Mouse (Mus musculus): Measurements from ENCODE around the gene Csf3. TPM values are rescaled to one million over a fixed set of nuclear protein-coding genes. Genes with fewer than 3 reads are reported as not detected.

Gene Csf3
- polyA plus RNA-seq, 1 experiment from 2014 or later: not detected

DNA sequence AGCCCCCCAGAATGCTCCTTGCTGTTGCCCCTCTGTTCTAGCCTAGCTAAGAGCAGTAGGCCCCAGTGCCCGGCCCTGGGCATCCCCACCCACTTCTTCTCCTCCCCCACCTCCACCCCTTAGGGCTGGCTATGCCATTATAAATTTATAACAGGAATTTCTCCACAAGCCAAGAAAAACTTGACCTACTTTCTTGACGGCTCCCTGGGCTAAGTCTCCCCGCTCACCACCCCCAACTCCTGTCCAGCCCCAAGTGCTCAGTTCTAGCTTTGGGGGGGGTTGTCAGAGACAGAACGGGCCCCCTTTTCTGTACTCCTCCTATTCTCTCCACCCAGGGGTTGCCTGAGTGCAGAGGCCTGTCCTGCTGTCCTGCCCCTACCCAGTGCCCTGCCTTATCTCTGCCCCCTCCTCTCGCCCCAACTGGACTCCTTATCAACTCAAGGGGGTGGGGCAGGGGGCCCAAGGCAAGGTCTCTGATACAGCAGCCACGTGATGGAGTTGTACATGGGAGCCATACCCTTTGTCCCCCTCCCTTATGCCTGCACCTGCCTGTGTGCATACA lies 50.2 kb downstream of the Csf3 start:
- no peak for DNase-seq (ENCODE audit: low spot score)
- 55% methylated on average over 6 of the region's 6 CpGs for WGBS
- Histone ChIP-seq H3K4me3 (ENCODE audit: low read depth, low read length) (no peak overlapping the region), H3K36me3 (ENCODE audit: control insufficient read depth, insufficient read depth, low read length) (no peaks in the 10 kb centered on the region), H3K9ac (ENCODE audit: low read length) (peak overlapping the region; percentile 16; the same call in 1 of the 2 replicates), H3K4me1 (replicated peaks; ENCODE audit: control insufficient read depth, insufficient read depth, low read length) (peaks cover 53% of the 10 kb centered on the region), H3K4me2 (ENCODE audit: low read depth, low read length, severe bottlenecking) (peak overlapping the region; percentile 1; the same call in 1 of the 2 replicates), H3K27ac (ENCODE audit: low read depth, low read length) (peak overlapping the region; percentile 54), H3K27me3 (ENCODE audit: control insufficient read depth, insufficient read depth, low read length) (no peaks in the 10 kb centered on the region), H3K9me3 (ENCODE audit: control insufficient read depth, low read length) (no peaks in the 10 kb centered on the region)
- no peak for ATAC-seq (replicated peaks; ENCODE audit: low FRiP score)

DNA sequence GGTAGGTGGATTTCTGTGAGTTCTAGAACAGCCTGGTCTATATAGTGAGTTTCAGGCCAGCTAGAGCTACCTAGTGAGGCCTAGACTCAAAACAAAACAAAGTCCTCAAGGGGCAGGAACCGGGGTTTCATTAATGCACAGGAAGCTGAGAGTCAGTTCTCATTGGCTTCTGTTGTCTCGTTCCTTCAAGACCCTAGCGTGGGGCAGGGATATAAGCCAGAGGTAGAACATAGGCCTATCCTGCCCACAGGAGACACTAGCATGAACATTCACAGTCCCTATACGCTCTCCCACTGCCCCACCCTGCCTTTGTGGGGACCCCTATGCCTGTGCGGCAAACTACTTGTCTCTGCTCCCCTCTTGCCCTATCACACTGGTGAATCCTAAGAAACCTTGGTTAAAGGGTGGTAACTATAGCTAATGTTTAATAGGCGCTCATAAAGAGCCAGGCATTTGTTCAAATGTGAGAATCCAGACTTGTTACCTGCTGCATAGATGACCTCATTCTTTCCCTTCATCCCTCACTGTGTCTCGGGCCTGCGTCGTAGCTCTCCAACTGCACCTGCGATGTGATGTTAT lies 51.6 kb downstream of the Csf3 start:
- peaks cover 41% of the 10 kb centered on the region for H3K4me1 ChIP-seq (replicated peaks; ENCODE audit: control insufficient read depth, insufficient read depth, low read length)
- no peak overlapping the region for H3K9ac ChIP-seq (ENCODE audit: low read length)
- H3K9me3 ChIP-seq (ENCODE audit: control insufficient read depth, low read length): no peaks in the 10 kb centered on the region
- H3K36me3 ChIP-seq (ENCODE audit: control insufficient read depth, insufficient read depth, low read length): no peaks in the 10 kb centered on the region
- no peak overlapping the region for H3K27ac ChIP-seq (ENCODE audit: low read depth, low read length)
- WGBS: 90% methylated on average over 10 of the region's 10 CpGs
- no peaks in the 10 kb centered on the region for H3K27me3 ChIP-seq (ENCODE audit: control insufficient read depth, insufficient read depth, low read length)
- no peak for DNase-seq (ENCODE audit: low spot score)
- no peak for ATAC-seq (replicated peaks; ENCODE audit: low FRiP score)
- no peak overlapping the region for H3K4me2 ChIP-seq (ENCODE audit: low read depth, low read length, severe bottlenecking)
- no peak overlapping the region for H3K4me3 ChIP-seq (ENCODE audit: low read depth, low read length)

Other genes with a start within 250 kb of the Csf3 start
- 0.08 TPM in 1 of 2 replicates, not detected in the other for gene Ikzf3, start 155.2 kb upstream of the Csf3 start, polyA plus RNA-seq (2014; fragmentation: Nextera tagmentation; extraction: Ambion mirVana)
- 0.21 TPM in 2 replicates for gene Zpbp2, start 150.2 kb upstream of the Csf3 start, polyA plus RNA-seq (2014; fragmentation: Nextera tagmentation; extraction: Ambion mirVana)
- 8.6 and 11.2 TPM in 2 replicates for gene Ormdl3, start 113.9 kb upstream of the Csf3 start, polyA plus RNA-seq (2014; fragmentation: Nextera tagmentation; extraction: Ambion mirVana)
- gene Lrrc3c, start 103.0 kb upstream of the Csf3 start, polyA plus RNA-seq (2014; fragmentation: Nextera tagmentation; extraction: Ambion mirVana): not detected in 2 replicates
- gene Gm12355, start 75.6 kb upstream of the Csf3 start, polyA plus RNA-seq (2014; fragmentation: Nextera tagmentation; extraction: Ambion mirVana): 0.96 and 1.5 TPM in 2 replicates
- not detected in 2 replicates for gene Gsdma3, start 74.9 kb upstream of the Csf3 start, polyA plus RNA-seq (2014; fragmentation: Nextera tagmentation; extraction: Ambion mirVana)
- gene Gsdma2, start 54.5 kb upstream of the Csf3 start, polyA plus RNA-seq (2014; fragmentation: Nextera tagmentation; extraction: Ambion mirVana): not detected in 2 replicates
- gene Gsdma, start 36.9 kb upstream of the Csf3 start, polyA plus RNA-seq (2014; fragmentation: Nextera tagmentation; extraction: Ambion mirVana): not detected in 2 replicates
- gene Psmd3, start 18.7 kb upstream of the Csf3 start, polyA plus RNA-seq (2014; fragmentation: Nextera tagmentation; extraction: Ambion mirVana): 208 and 220 TPM in 2 replicates
- gene Med24, start 28.2 kb downstream of the Csf3 start, polyA plus RNA-seq (2014; fragmentation: Nextera tagmentation; extraction: Ambion mirVana): 75.9 and 76.6 TPM in 2 replicates
- gene Thra, start 39.4 kb downstream of the Csf3 start, polyA plus RNA-seq (2014; fragmentation: Nextera tagmentation; extraction: Ambion mirVana): 35.9 and 36.9 TPM in 2 replicates
- 1.0 and 1.6 TPM in 2 replicates for gene Nr1d1, start 74.1 kb downstream of the Csf3 start, polyA plus RNA-seq (2014; fragmentation: Nextera tagmentation; extraction: Ambion mirVana)
- 24.0 and 28.4 TPM in 2 replicates for gene Msl1, start 94.3 kb downstream of the Csf3 start, polyA plus RNA-seq (2014; fragmentation: Nextera tagmentation; extraction: Ambion mirVana)
- 59.9 and 63.2 TPM in 2 replicates for gene Casc3, start 103.6 kb downstream of the Csf3 start, polyA plus RNA-seq (2014; fragmentation: Nextera tagmentation; extraction: Ambion mirVana)
- 2.0 and 2.5 TPM in 2 replicates for gene Rapgefl1, start 135.5 kb downstream of the Csf3 start, polyA plus RNA-seq (2014; fragmentation: Nextera tagmentation; extraction: Ambion mirVana)
- 5.5 and 6.3 TPM in 2 replicates for gene Wipf2, start 162.4 kb downstream of the Csf3 start, polyA plus RNA-seq (2014; fragmentation: Nextera tagmentation; extraction: Ambion mirVana)
- 52.8 and 54.7 TPM in 2 replicates for gene Cdc6, start 206.5 kb downstream of the Csf3 start, polyA plus RNA-seq (2014; fragmentation: Nextera tagmentation; extraction: Ambion mirVana)
- gene Rara, start 226.6 kb downstream of the Csf3 start, polyA plus RNA-seq (2014; fragmentation: Nextera tagmentation; extraction: Ambion mirVana): 23.3 and 25.2 TPM in 2 replicates

Measured in forebrain, embryonic 11.5 days (tissue).